Mouse (Mus musculus) myocyte (in vitro differentiated cells): ENCODE measurements around the gene Hsd11b2.

Experiments
- CEBPB ChIP-seq: IDR thresholded peaks from 2 replicates; pipeline ENCODE4 v1.6.1; 2011; ENCODE audit warnings: mild to moderate bottlenecking, moderate library complexity; ENCODE audit not compliant: poor library complexity, insufficient read depth, severe bottlenecking
- E2F4 ChIP-seq: IDR thresholded peaks from one replicate; pipeline ENCODE4 v1.6.1; 2011; ENCODE audit warnings: mild to moderate bottlenecking, control low read depth, moderate library complexity; ENCODE audit not compliant: insufficient read depth

DNA sequence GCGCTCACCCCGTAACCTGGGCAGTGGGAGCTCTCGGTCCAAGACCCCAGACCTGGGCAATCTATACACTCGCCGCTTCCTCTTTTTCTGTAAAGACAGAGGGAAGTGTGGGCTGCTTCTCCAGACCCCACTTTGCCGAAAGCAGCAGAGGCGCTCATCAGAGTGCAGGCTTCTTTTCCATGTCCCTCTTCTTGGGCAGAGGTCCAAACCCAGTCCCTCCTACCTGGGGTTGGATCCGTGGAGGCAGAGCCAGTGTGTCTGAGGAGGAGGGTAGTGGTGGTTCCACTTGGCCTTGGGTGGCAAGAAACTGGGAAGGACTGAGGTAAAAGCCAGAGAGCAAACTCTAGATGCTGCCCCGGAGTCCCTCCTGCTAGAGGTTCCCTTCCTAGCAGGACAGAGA lies 45.6 kb upstream of the Hsd11b2 start:
- no peak for TF ChIP-seq CEBPB
- TF ChIP-seq E2F4 = no peak
